Mouse (Mus musculus): Measurements from ENCODE around the gene Fahd1. TPM values are rescaled to one million over a fixed set of nuclear protein-coding genes. Genes with fewer than 3 reads are reported as not detected.

Gene Fahd1
- polyA plus RNA-seq, 1 experiment, result 5.5 TPM

- Histone ChIP-seq H3K4me3 (ENCODE audit: insufficient read depth, poor library complexity, severe bottlenecking) (peak overlapping the region; percentile 56), H3K79me2 (ENCODE audit: control insufficient read depth, insufficient read depth) (peaks cover 19% of the 10 kb centered on the region), H3ac (ENCODE audit: control insufficient read depth, insufficient read length, low read depth) (peak overlapping the region; percentile 91), H3K27me3 (ENCODE audit: control insufficient read depth, insufficient read depth, insufficient read length) (no peaks in the 10 kb centered on the region), H3K36me3 (ENCODE audit: control insufficient read depth, insufficient read depth) (no peaks in the 10 kb centered on the region), H3K79me3 (ENCODE audit: low read depth) (no peaks in the 10 kb centered on the region)
- TF ChIP-seq MAX (IDR thresholded peaks at IDR 0.05) (peak; percentile 83), CTCF (IDR thresholded peaks at IDR 0.05; ENCODE audit: control insufficient read depth, insufficient read depth, insufficient read length) (peak; percentile 12), MYOG (IDR thresholded peaks at IDR 0.05; ENCODE audit: control insufficient read depth, extremely low read depth, insufficient read length) (no peak)
Measured at GRCm38 (mm10) chr17:24849733-24850064, 465 bp downstream of the Fahd1 start.

GRCm38 (mm10) chr17:24848600-24849031 lies 1.5 kb downstream of the Fahd1 start:
- no peaks in the 10 kb centered on the region for H3K79me3 ChIP-seq (ENCODE audit: low read depth)
- H3K4me3 ChIP-seq (ENCODE audit: insufficient read depth, poor library complexity, severe bottlenecking), result peak overlapping the region; percentile 56
- TF ChIP-seq MAX (IDR thresholded peaks at IDR 0.05) (no peak), MYOD1 (IDR thresholded peaks at IDR 0.05; ENCODE audit: control insufficient read depth, insufficient read length, low read depth) (no peak)
- peaks cover 19% of the 10 kb centered on the region for H3K79me2 ChIP-seq (ENCODE audit: control insufficient read depth, insufficient read depth)
- no peaks in the 10 kb centered on the region for H3K27me3 ChIP-seq (ENCODE audit: control insufficient read depth, insufficient read depth, insufficient read length)
- peak overlapping the region; percentile 43 for H3ac ChIP-seq (ENCODE audit: control insufficient read depth, insufficient read length, low read depth)
- no peaks in the 10 kb centered on the region for H3K36me3 ChIP-seq (ENCODE audit: control insufficient read depth, insufficient read depth)

- no peak for TF ChIP-seq MYOG (IDR thresholded peaks at IDR 0.05; ENCODE audit: control insufficient read depth, extremely low read depth, insufficient read length)
- Histone ChIP-seq H3K4me3 (ENCODE audit: insufficient read depth, poor library complexity, severe bottlenecking) (no peak overlapping the region), H3K36me3 (ENCODE audit: control insufficient read depth, insufficient read depth) (no peaks in the 10 kb centered on the region), H3K27me3 (ENCODE audit: control insufficient read depth, insufficient read depth, insufficient read length) (no peaks in the 10 kb centered on the region), H3ac (ENCODE audit: control insufficient read depth, insufficient read length, low read depth) (no peak overlapping the region), H3K79me2 (ENCODE audit: control insufficient read depth, insufficient read depth) (peaks cover 19% of the 10 kb centered on the region), H3K79me3 (ENCODE audit: low read depth) (no peaks in the 10 kb centered on the region)
Measured at GRCm38 (mm10) chr17:24847386-24847785, 2.8 kb downstream of the Fahd1 start.

GRCm38 (mm10) chr17:24844525-24844924 lies 5.6 kb downstream of the Fahd1 start:
- no peaks in the 10 kb centered on the region for H3K79me3 ChIP-seq (ENCODE audit: low read depth)
- H3K79me2 ChIP-seq (ENCODE audit: control insufficient read depth, insufficient read depth), result peaks cover 19% of the 10 kb centered on the region
- TF ChIP-seq FOSL1 (IDR thresholded peaks at IDR 0.05; ENCODE audit: insufficient read depth, low read length, poor library complexity, severe bottlenecking), result no peak
- no peak for TF ChIP-seq CTCF (IDR thresholded peaks at IDR 0.05; ENCODE audit: control insufficient read depth, insufficient read depth, insufficient read length)
- no peak for TF ChIP-seq MYOG (IDR thresholded peaks at IDR 0.05; ENCODE audit: control insufficient read depth, extremely low read depth, insufficient read length)
- no peak for TF ChIP-seq MAX (IDR thresholded peaks at IDR 0.05)
- TF ChIP-seq USF1 (IDR thresholded peaks at IDR 0.05; ENCODE audit: low read depth), result no peak
- TF ChIP-seq MYOD1 (IDR thresholded peaks at IDR 0.05; ENCODE audit: control insufficient read depth, insufficient read length, low read depth), result no peak
- TF ChIP-seq CEBPB (IDR thresholded peaks at IDR 0.05; ENCODE audit: low read depth), result no peak
- no peak overlapping the region for H3ac ChIP-seq (ENCODE audit: control insufficient read depth, insufficient read length, low read depth)
- no peak overlapping the region for H3K4me3 ChIP-seq (ENCODE audit: insufficient read depth, poor library complexity, severe bottlenecking)
- H3K27me3 ChIP-seq (ENCODE audit: control insufficient read depth, insufficient read depth, insufficient read length), result no peaks in the 10 kb centered on the region
- no peaks in the 10 kb centered on the region for H3K36me3 ChIP-seq (ENCODE audit: control insufficient read depth, insufficient read depth)

- Histone ChIP-seq H3K36me3 (ENCODE audit: control insufficient read depth, insufficient read depth) (no peaks in the 10 kb centered on the region), H3K27me3 (ENCODE audit: control insufficient read depth, insufficient read depth, insufficient read length) (no peaks in the 10 kb centered on the region), H3ac (ENCODE audit: control insufficient read depth, insufficient read length, low read depth) (no peak overlapping the region), H3K79me3 (ENCODE audit: low read depth) (no peaks in the 10 kb centered on the region), H3K4me3 (ENCODE audit: insufficient read depth, poor library complexity, severe bottlenecking) (no peak overlapping the region), H3K79me2 (ENCODE audit: control insufficient read depth, insufficient read depth) (peaks cover 3% of the 10 kb centered on the region)
- TF ChIP-seq FOSL1 (IDR thresholded peaks at IDR 0.05; ENCODE audit: insufficient read depth, low read length, poor library complexity, severe bottlenecking) (no peak), MYOD1 (IDR thresholded peaks at IDR 0.05; ENCODE audit: control insufficient read depth, insufficient read length, low read depth) (no peak), CTCF (IDR thresholded peaks at IDR 0.05; ENCODE audit: control insufficient read depth, insufficient read depth, insufficient read length) (no peak), USF1 (IDR thresholded peaks at IDR 0.05; ENCODE audit: low read depth) (no peak), MAX (IDR thresholded peaks at IDR 0.05) (no peak)
Measured at GRCm38 (mm10) chr17:24842631-24843030, 7.5 kb downstream of the Fahd1 start.

GRCm38 (mm10) chr17:24841133-24841532 lies 9.0 kb downstream of the Fahd1 start:
- Histone ChIP-seq H3K79me3 (ENCODE audit: low read depth) (no peaks in the 10 kb centered on the region), H3ac (ENCODE audit: control insufficient read depth, insufficient read length, low read depth) (no peak overlapping the region), H3K27me3 (ENCODE audit: control insufficient read depth, insufficient read depth, insufficient read length) (peaks cover 5% of the 10 kb centered on the region), H3K36me3 (ENCODE audit: control insufficient read depth, insufficient read depth) (no peaks in the 10 kb centered on the region), H3K4me3 (ENCODE audit: insufficient read depth, poor library complexity, severe bottlenecking) (no peak overlapping the region), H3K79me2 (ENCODE audit: control insufficient read depth, insufficient read depth) (no peaks in the 10 kb centered on the region)
- TF ChIP-seq MAX (IDR thresholded peaks at IDR 0.05), result no peak
- no peak for TF ChIP-seq FOSL1 (IDR thresholded peaks at IDR 0.05; ENCODE audit: insufficient read depth, low read length, poor library complexity, severe bottlenecking)
- no peak for TF ChIP-seq MYOG (IDR thresholded peaks at IDR 0.05; ENCODE audit: control insufficient read depth, extremely low read depth, insufficient read length)

- Histone ChIP-seq H3K79me2 (ENCODE audit: control insufficient read depth, insufficient read depth) (no peaks in the 10 kb centered on the region), H3ac (ENCODE audit: control insufficient read depth, insufficient read length, low read depth) (no peak overlapping the region), H3K4me3 (ENCODE audit: insufficient read depth, poor library complexity, severe bottlenecking) (no peak overlapping the region), H3K36me3 (ENCODE audit: control insufficient read depth, insufficient read depth) (no peaks in the 10 kb centered on the region), H3K79me3 (ENCODE audit: low read depth) (no peaks in the 10 kb centered on the region), H3K27me3 (ENCODE audit: control insufficient read depth, insufficient read depth, insufficient read length) (peaks cover 9% of the 10 kb centered on the region)
- TF ChIP-seq USF1 (IDR thresholded peaks at IDR 0.05; ENCODE audit: low read depth) (no peak), CEBPB (IDR thresholded peaks at IDR 0.05; ENCODE audit: low read depth) (no peak), FOSL1 (IDR thresholded peaks at IDR 0.05; ENCODE audit: insufficient read depth, low read length, poor library complexity, severe bottlenecking) (no peak)
Measured at GRCm38 (mm10) chr17:24840341-24840740, 9.8 kb downstream of the Fahd1 start.
